Mouse (Mus musculus) bone marrow macrophage, adult 2 months (primary cell): ENCODE measurements around the gene D930048N14Rik. TPM values are rescaled to one million over a fixed set of nuclear protein-coding genes. Genes with fewer than 3 reads are reported as not detected.
A peak's percentile ranks its signal among the peaks of the same experiment; 100 is the strongest.

ENCODE experiments used
- H3K27ac ChIP-seq: 2 replicates; pipeline ENCODE4 v1.5.1; 2012; ENCODE audit warnings: low read depth, low read length; ENCODE audit not compliant: insufficient read depth
- H3K4me1 ChIP-seq: 2 replicates; pipeline ENCODE4 v1.6.1; 2012; ENCODE audit warnings: low read length; ENCODE audit not compliant: control insufficient read depth, insufficient read depth
- H3K4me3 ChIP-seq: 2 replicates; pipeline ENCODE4 v1.5.1; 2012; ENCODE audit warnings: mild to moderate bottlenecking, low read length, moderate library complexity; ENCODE audit not compliant: insufficient read depth
- CTCF ChIP-seq: IDR thresholded peaks from 2 replicates; pipeline ENCODE4 v1.5.1; 2012; ENCODE audit warnings: low read depth, mild to moderate bottlenecking, low read length, moderate library complexity
- POLR2A ChIP-seq: IDR thresholded peaks from 2 replicates; pipeline ENCODE4 v1.6.1; 2012; ENCODE audit warnings: mild to moderate bottlenecking, low read depth, low read length, borderline replicate concordance
- polyA plus RNA-seq: library from polyadenylated mRNA; stranded (reverse); fragments of >200 nt; gene quantifications from 2 replicates; pipeline ENCODE4 v1.2.4, GENCODE M21; 2012; ENCODE audit not compliant: missing spikeins, insufficient read depth, insufficient read length

Gene D930048N14Rik
- polyA plus RNA-seq, 1 experiment, result 8.1 TPM

GRCm38 (mm10) chr11:51615601-51616000 lies 35.2 kb upstream of the D930048N14Rik start:
- Histone ChIP-seq H3K27ac (peak overlapping the region; percentile 86), H3K4me3 (peak overlapping the region; percentile 58), H3K4me1 (peaks cover 16% of the 10 kb centered on the region)
- TF ChIP-seq CTCF, result no peak
- no peak for TF ChIP-seq POLR2A

GRCm38 (mm10) chr11:51616113-51616512 lies 34.6 kb upstream of the D930048N14Rik start:
- Histone ChIP-seq H3K27ac (peak overlapping the region; percentile 57), H3K4me3 (peak overlapping the region; percentile 53), H3K4me1 (peaks cover 18% of the 10 kb centered on the region)

GRCm38 (mm10) chr11:51617693-51618092 lies 33.1 kb upstream of the D930048N14Rik start:
- no peak overlapping the region for H3K4me3 ChIP-seq
- no peak for TF ChIP-seq POLR2A
- peak; percentile 73 for TF ChIP-seq CTCF
- no peak overlapping the region for H3K27ac ChIP-seq
- peaks cover 24% of the 10 kb centered on the region for H3K4me1 ChIP-seq

- Histone ChIP-seq H3K27ac (peak overlapping the region; percentile 78), H3K4me3 (peak overlapping the region; percentile 69), H3K4me1 (peaks cover 24% of the 10 kb centered on the region)
- TF ChIP-seq POLR2A (no peak), CTCF (no peak)
Observed at GRCm38 (mm10) chr11:51618894-51619408, 31.8 kb upstream of the D930048N14Rik start.

GRCm38 (mm10) chr11:51619409-51620060 lies 31.2 kb upstream of the D930048N14Rik start, which contains the start of gene Nhp2:
Gene Nhp2, plus strand, starts transcription at chr11:51619735.
- no peak for TF ChIP-seq CTCF
- TF ChIP-seq POLR2A, result 0 out of 2 replicates have a peak, but pooled peaks have one; percentile 48
- Histone ChIP-seq H3K27ac (peak within 1 kb of the TSS; percentile 78), H3K4me1 (peaks cover 22% of the 10 kb centered on the region), H3K4me3 (peak within 1 kb of the TSS; percentile 96)

- no peak for TF ChIP-seq POLR2A
- TF ChIP-seq CTCF, result no peak
- H3K4me1 ChIP-seq, result peaks cover 16% of the 10 kb centered on the region
Observed at GRCm38 (mm10) chr11:51620084-51620483, 30.7 kb upstream of the D930048N14Rik start.

GRCm38 (mm10) chr11:51621776-51622175 lies 29.0 kb upstream of the D930048N14Rik start:
- H3K4me3 ChIP-seq, result no peak overlapping the region

More at GRCm38 (mm10) chr11:51620084-51620483, 30.7 kb upstream of the D930048N14Rik start:
- Histone ChIP-seq H3K4me3 (peak overlapping the region; percentile 96), H3K27ac (peak overlapping the region; percentile 61)

GRCm38 (mm10) chr11:51622971-51623491 lies 27.7 kb upstream of the D930048N14Rik start:
- Histone ChIP-seq H3K4me3 (no peak overlapping the region), H3K4me1 (peaks cover 10% of the 10 kb centered on the region), H3K27ac (no peak overlapping the region)
- TF ChIP-seq POLR2A (no peak), CTCF (no peak)

More at GRCm38 (mm10) chr11:51621776-51622175, 29.0 kb upstream of the D930048N14Rik start:
- no peak overlapping the region for H3K27ac ChIP-seq
- peaks cover 10% of the 10 kb centered on the region for H3K4me1 ChIP-seq
- no peak for TF ChIP-seq CTCF
- TF ChIP-seq POLR2A, result no peak

GRCm38 (mm10) chr11:51625187-51625820 lies 25.4 kb upstream of the D930048N14Rik start:
- Histone ChIP-seq H3K27ac (no peak overlapping the region), H3K4me1 (peaks cover 8% of the 10 kb centered on the region), H3K4me3 (no peak overlapping the region)
- no peak for TF ChIP-seq CTCF
- no peak for TF ChIP-seq POLR2A

- H3K4me1 ChIP-seq, result peaks cover 13% of the 10 kb centered on the region
- no peak overlapping the region for H3K27ac ChIP-seq
- TF ChIP-seq POLR2A (no peak), CTCF (no peak)
- H3K4me3 ChIP-seq, result no peak overlapping the region
Observed at GRCm38 (mm10) chr11:51627425-51627824, 23.3 kb upstream of the D930048N14Rik start.
